Mouse (Mus musculus) monocyte, adult 2 months (primary cell): ENCODE results near the gene Cox17.
A peak's percentile ranks its signal among the peaks of the same experiment; 100 is the strongest.

Experiments used
- DNase-seq, 2 experiments: peaks; one replicate each; pipeline ENCODE4 v3.0.0; 2022; ENCODE audit warnings: low spot score in 2 of 2, low read depth in 1 of 2

Gene Cox17

DNA sequence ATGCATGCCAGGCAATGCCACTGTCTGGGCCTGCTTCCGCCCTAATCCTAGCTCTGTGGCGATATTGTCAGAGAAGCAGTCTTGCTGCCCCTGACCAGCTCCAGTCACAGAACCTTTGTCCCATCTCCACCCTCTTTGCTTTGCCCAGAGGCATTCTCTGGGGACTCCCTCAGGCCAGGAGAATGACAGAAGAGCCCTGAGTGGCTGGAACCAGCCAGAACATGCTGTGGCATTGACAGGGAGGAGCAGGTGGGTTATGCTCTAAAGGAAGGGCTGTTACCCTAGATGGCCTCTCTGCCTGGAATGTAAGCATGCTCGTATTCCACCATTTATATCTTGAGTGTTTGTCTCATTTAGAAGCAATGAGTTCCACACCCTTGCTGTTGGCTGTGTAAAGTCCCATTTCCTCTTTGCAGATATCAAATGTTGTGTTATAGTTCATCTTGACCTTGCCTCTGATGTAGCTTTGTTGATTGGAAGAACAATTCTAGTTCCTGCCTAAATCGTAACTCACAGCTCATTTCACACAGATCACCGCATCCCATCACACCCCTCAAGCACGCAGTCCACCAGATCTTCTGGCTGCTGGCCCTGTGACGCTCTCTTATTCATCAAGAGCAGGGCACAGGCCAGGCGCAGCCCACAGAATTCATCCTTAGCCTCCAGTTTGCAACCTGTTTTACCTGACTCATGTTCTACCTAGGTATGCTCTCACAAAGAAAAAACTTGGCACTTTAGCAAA lies 24.0 kb downstream of the Cox17 start:
- DNase-seq = no peak

DNA sequence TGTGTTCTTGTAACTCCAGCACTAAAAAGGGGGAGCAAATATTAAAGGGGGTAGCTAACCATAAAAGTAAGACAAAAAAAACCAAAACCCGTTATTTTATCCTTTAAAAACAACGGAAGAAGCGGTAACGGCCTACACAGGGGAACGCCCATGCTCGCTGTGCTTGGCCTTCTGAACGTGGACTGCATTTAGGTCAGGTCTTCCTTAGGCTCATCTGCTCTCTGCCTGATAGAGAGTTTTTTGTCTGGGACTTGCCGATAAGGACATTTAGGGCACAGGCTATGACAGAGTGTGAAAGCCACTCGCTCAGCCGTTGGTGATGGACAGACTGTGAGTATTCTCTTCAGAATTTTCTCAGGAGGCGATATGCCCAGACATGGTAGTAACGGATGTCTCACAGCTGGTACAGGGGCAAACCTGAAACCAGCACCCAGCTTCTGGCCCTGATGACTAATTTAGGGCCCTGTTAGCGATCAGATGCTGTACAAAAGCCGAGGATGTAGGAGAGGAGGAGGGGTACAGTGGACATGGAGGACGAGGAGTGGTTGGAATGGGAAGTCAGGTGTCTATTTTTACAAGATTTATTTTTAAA lies 25.0 kb downstream of the Cox17 start:
- DNase-seq = no peak

DNA sequence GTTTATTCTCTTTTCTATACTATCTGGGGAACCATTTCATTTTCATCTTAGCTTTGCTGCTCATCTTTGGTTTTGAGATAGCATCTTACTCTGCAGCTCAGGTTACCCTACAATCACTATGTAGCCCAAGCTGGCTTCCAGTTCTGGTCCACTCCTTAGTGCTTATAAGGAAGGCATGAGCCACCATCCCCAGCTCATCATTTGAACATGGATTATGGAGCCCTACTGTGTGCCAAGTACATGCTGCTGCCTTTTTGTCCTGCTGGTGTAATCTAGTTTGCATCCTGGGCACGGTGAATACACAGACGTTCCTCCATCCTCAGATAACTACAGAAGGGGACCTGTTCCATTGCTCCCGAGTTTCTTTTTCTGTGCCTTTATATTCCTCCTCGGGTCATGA lies 26.1 kb downstream of the Cox17 start:
- no peak for DNase-seq

- DNase-seq = no peak
These were observed 26.6 kb downstream of the Cox17 start for GRCm38 (mm10) chr16:38373439-38373838.

GRCm38 (mm10) chr16:38373941-38374340 lies 27.1 kb downstream of the Cox17 start:
- no peak for DNase-seq

- DNase-seq = no peak
These were observed 27.8 kb downstream of the Cox17 start for GRCm38 (mm10) chr16:38374379-38375140.

DNA sequence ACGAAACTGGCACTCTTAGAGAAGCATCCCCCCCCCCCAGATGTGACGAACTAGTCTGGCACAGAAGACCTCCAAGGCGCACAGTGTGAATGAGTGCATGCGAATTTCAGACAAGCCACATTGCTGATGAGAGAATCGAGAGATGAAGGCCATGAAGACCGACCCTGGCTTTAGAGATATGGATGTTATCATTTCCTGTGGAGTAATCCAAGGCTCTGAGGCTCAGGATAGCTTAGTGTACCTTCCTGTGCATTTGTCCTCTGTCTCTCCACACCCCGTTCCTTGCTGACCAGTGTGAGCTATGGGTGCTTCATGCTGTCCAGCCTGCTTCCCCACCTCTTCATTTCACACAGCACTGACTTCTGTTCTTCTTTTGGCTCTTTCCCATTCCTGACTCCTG lies 28.4 kb downstream of the Cox17 start:
- DNase-seq = no peak

- no peak for DNase-seq
These were observed 29.5 kb downstream of the Cox17 start for GRCm38 (mm10) chr16:38376163-38376840.

- peak; percentile 45 to 52 for DNase-seq
These were observed 30.1 kb downstream of the Cox17 start for GRCm38 (mm10) chr16:38376841-38377249.

GRCm38 (mm10) chr16:38377546-38377945 lies 30.8 kb downstream of the Cox17 start:
- no peak for DNase-seq

- DNase-seq = no peak
These were observed 31.8 kb downstream of the Cox17 start for GRCm38 (mm10) chr16:38378591-38378990.

DNA sequence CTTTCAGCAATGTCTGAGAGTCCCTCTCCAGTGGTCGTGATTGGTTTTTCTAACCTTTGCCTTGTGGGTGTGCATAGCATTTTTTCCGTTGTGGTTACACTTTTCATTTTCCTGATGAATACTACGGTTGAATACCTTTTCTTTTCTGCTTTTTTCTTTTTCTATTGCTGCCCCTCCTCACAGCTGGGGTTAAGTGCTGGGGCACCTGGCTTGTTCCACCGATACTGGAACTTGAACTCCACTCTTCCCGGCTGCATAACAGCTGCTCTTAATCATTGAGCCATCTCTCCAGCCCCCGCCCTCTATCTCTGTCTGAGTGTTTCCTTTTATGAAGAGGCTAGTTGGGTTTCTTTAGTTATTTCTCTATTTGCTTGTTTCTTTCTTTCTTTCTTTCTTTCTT lies 32.3 kb downstream of the Cox17 start:
- DNase-seq = no peak

DNA sequence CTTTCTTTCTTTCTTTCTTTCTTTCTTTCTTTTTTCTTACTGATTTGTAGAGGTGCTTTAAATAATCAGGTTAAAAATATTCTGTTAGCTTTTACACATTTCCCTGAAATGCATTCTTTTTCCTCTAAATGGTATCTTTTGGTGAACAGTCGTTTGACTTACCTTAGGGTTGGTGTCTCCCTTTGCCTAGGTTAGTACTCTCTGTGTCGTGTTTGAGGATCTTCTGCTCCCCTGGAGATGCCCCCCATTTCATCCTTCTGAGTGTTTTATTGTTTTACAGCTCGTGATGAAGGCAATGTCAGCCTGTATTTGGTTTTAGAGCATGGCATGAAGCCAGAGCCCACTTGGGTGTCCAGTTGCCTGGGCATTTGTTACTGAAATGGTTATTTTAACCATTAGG lies 32.7 kb downstream of the Cox17 start:
- DNase-seq = no peak

DNA sequence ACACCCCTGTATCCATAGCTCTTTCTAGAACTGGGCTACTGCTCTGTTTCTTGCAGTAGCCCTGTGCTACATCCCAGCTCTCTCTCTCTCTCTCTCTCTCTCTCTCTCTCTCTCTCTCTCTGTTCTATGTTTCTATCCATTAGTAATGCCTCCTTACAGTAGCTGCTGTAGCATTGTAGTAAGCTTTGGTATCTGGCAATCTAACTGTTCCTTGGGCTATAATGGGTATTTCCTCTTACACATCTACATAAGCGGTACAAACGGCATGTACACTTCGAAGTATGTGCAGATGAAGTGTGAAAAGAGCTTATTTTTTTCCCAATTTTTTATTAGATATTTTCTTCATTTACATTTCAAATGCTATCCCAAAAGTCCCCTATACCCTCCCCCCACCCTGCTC lies 33.1 kb downstream of the Cox17 start:
- DNase-seq = no peak

DNA sequence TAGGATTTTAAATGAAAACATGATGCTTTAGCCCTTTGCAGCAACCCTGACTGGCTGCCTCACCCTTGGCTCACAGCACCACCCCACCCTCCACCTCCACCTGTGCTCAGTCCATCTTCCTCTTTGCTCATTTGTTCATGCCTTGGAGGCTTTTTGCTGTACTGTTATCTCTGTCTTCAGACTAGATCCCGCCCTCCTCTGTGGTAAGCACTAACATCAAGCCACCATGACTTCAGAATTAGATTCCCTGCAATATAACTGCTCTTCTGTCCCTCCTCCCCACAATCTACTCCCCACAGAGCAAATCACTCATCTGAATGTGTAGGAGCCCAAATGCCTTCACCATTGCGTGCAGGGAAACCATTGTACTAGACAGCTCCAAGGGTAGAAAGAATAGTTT lies 36.9 kb downstream of the Cox17 start:
- no peak for DNase-seq

DNA sequence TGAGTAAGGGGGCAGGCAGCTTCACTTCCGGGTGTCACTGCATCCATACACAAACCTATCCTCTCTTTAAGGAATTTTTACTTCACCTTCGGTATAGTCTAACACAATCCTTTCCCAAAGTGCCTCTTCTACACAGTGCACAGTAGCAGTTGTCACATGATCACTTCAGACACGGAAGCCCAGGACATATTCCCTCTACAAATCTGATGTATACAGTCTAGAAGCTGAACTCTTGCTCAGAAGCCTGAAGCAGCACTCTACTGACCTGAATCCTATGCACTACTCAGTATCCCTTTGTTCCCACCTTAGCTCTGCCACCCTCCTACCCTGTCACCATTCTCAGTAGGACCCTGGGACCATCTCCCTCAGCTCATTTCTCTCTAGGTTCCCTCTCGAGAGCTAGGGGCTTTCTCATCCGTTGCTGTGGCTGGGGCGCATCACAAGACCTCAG lies 38.4 kb downstream of the Cox17 start:
- no peak for DNase-seq

- no peak for DNase-seq
These were observed 38.9 kb downstream of the Cox17 start for GRCm38 (mm10) chr16:38385700-38386099.

DNA sequence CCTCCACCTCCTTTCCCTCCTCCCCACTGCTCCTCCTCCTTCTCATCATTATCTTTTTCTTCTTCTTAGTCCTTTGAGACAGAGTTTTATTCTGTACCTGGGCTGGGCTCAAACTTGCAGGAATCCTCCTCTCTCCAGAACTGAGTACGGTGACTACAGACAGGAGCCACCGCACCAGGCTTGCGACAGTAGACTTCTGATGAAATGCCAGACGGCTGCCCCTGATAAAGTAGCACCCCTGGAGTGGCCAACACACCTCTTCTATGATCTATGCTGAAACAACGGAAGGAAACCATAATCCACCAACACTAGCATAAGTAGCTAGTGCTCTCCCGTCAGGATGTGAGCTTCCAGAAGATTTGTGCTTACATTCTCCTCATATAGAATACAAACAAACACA lies 40.6 kb downstream of the Cox17 start:
- DNase-seq = no peak

- DNase-seq = no peak
These were observed 42.0 kb downstream of the Cox17 start for GRCm38 (mm10) chr16:38388757-38389156.

DNA sequence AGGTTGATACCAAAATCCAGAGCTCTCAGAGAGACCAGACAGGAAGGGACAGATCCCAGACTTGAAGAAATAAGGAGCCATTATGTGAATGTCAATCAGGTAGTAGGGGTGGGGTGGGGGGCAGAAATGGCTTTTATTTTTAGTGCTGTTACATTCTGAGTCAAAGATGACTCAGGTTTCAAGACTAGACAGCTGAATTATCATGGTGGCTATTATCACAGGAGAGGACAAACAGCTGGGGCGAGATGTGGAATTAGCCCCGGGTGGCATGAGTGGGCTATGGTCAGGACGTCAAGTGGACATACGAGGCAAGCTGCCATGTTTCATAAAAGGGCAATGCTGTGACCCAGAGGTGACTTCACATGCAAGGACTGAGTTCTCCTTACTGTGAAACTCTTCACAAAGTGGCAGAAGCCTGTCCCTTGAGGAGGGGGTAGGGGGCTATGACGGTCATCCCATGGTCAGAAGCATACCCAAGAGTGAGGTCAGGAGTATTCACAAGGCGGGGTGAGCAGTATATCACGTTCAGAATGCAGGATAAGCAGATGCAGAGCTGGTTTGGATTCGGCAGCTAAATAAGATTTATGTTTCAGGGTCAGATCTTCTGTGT lies 42.6 kb downstream of the Cox17 start:
- no peak for DNase-seq

DNA sequence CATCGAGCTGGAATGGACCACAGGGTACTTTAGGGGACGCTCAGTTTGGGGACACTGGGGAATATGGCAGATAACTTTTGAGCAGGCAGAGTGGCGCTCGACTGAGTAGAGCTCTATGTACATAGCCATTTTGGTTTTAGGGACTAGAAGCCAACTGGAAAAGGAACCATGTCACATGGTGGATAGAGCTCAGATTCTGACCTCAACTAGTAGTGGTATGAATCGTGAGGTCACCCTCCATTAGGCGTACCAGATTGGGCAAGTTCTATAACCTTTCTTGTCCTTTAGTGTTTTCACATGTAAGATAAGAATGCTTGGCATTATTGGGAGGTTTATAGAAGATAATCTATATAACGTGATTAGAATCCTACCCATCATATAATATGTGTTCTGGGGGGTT lies 43.5 kb downstream of the Cox17 start:
- DNase-seq = no peak
